Mouse (Mus musculus) embryonic facial prominence, embryonic 13.5 days (tissue): ENCODE measurements around the gene Palm. TPM values are rescaled to one million over a fixed set of nuclear protein-coding genes. Genes with fewer than 3 reads are reported as not detected.

ENCODE experiments used
- ATAC-seq: fragments of 200-750 bp; cut with Nextera tagmentation; 2 replicates; pipeline ENCODE4 v1.8.0; 2017; ENCODE audit warnings: low read depth; ENCODE audit not compliant: insufficient number of reproducible peaks, insufficient read depth, low FRiP score, low TSS enrichment
- H3K27ac ChIP-seq: fragments of 300-500 bp; sonication (generic); 2 replicates; pipeline ENCODE4 v1.5.1; 2015; ENCODE audit warnings: moderate library complexity, mild to moderate bottlenecking, inconsistent platforms
- H3K27me3 ChIP-seq: fragments of 300-500 bp; sonication (generic); 2 replicates; pipeline ENCODE4 v1.6.1; 2015; ENCODE audit warnings: mild to moderate bottlenecking, inconsistent platforms
- H3K36me3 ChIP-seq: fragments of 300-500 bp; sonication (generic); 2 replicates; pipeline ENCODE4 v1.6.1; 2015; ENCODE audit warnings: mild to moderate bottlenecking, inconsistent platforms
- H3K4me1 ChIP-seq: fragments of 300-500 bp; sonication (generic); 2 replicates; pipeline ENCODE4 v1.6.1; 2015; ENCODE audit warnings: inconsistent platforms
- H3K4me2 ChIP-seq: fragments of 300-500 bp; sonication (generic); 2 replicates; pipeline ENCODE4 v1.6.1; 2015; ENCODE audit warnings: moderate library complexity, mild to moderate bottlenecking, inconsistent platforms
- H3K4me3 ChIP-seq: fragments of 300-500 bp; sonication (generic); 2 replicates; pipeline ENCODE4 v1.5.1; 2015; ENCODE audit warnings: mild to moderate bottlenecking, inconsistent platforms
- H3K9ac ChIP-seq: fragments of 300-500 bp; sonication (generic); 2 replicates; pipeline ENCODE4 v1.6.1; 2015; ENCODE audit warnings: mild to moderate bottlenecking, inconsistent platforms
- H3K9me3 ChIP-seq: fragments of 300-500 bp; sonication (generic); 2 replicates; pipeline ENCODE4 v1.6.1; 2016; ENCODE audit warnings: inconsistent platforms
- WGBS: fragments of 180-500 bp; shearing (Covaris S2); methylation state at CpG from one replicate; pipeline ENCODE4 v1.1.7; 2015; ENCODE audit warnings: mixed read lengths; 5-methylcytosine and 5-hydroxymethylcytosine counted together
- polyA plus RNA-seq: library from polyadenylated mRNA; unstranded; fragments of >200 nt; fragmentation: Nextera tagmentation; extraction: Ambion mirVana; gene quantifications from 2 replicates; pipeline ENCODE4 v1.2.1, GENCODE M21; 2015

Palm gene
- polyA plus RNA-seq, 1 experiment from 2014 or later: 112 TPM

- H3K4me3 ChIP-seq: no peak overlapping the region
- WGBS: 62% methylated on average over 7 of the region's 7 CpGs
- no peak for ATAC-seq
Observed at GRCm38 (mm10) chr10:79832026-79832785, 38.8 kb downstream of the Palm start.

GRCm38 (mm10) chr10:79832786-79833181 is 39.4 kb downstream of the Palm start:
- ATAC-seq: no peak
- WGBS: 76% methylated on average over 9 of the region's 9 CpGs
- H3K9me3 ChIP-seq: no peaks in the 10 kb centered on the region
- H3K4me2 ChIP-seq: no peak overlapping the region
- peaks cover 12% of the 10 kb centered on the region for H3K4me1 ChIP-seq
- H3K9ac ChIP-seq: no peak overlapping the region
- H3K36me3 ChIP-seq: no peaks in the 10 kb centered on the region
- H3K27me3 ChIP-seq: no peaks in the 10 kb centered on the region
- no peak overlapping the region for H3K27ac ChIP-seq
- H3K4me3 ChIP-seq: no peak overlapping the region

More at GRCm38 (mm10) chr10:79832026-79832785, 38.8 kb downstream of the Palm start:
- Histone ChIP-seq H3K9ac (0 out of 2 replicates have a peak overlapping the region, but pooled peaks have one; percentile 36), H3K9me3 (no peaks in the 10 kb centered on the region), H3K4me1 (peaks cover 12% of the 10 kb centered on the region), H3K27me3 (no peaks in the 10 kb centered on the region), H3K4me2 (no peak overlapping the region), H3K27ac (no peak overlapping the region), H3K36me3 (no peaks in the 10 kb centered on the region)

GRCm38 (mm10) chr10:79834769-79835398 is 41.5 kb downstream of the Palm start:
- H3K36me3 ChIP-seq: no peaks in the 10 kb centered on the region
- 23% methylated on average over 9 of the region's 9 CpGs for whole genome bisulfite sequencing
- ATAC-seq: no peak

GRCm38 (mm10) chr10:79836918-79837317 is 43.5 kb downstream of the Palm start:
- no peak overlapping the region for H3K4me2 ChIP-seq
- H3K9ac ChIP-seq: no peak overlapping the region
- no peaks in the 10 kb centered on the region for H3K27me3 ChIP-seq
- H3K27ac ChIP-seq: no peak overlapping the region
- no peak overlapping the region for H3K4me3 ChIP-seq
- H3K36me3 ChIP-seq: no peaks in the 10 kb centered on the region
- WGBS: 96% methylated on average over 3 of the region's 3 CpGs
- H3K4me1 ChIP-seq: peaks cover 20% of the 10 kb centered on the region
- H3K9me3 ChIP-seq: no peaks in the 10 kb centered on the region
- ATAC-seq: no peak

More at GRCm38 (mm10) chr10:79834769-79835398, 41.5 kb downstream of the Palm start:
- no peaks in the 10 kb centered on the region for H3K9me3 ChIP-seq
- H3K4me1 ChIP-seq: peaks cover 12% of the 10 kb centered on the region
- no peak overlapping the region for H3K4me2 ChIP-seq
- H3K4me3 ChIP-seq: no peak overlapping the region
- H3K9ac ChIP-seq: no peak overlapping the region
- H3K27ac ChIP-seq: no peak overlapping the region
- no peaks in the 10 kb centered on the region for H3K27me3 ChIP-seq

GRCm38 (mm10) chr10:79838151-79838550 is 44.8 kb downstream of the Palm start:
- Histone ChIP-seq H3K9me3 (no peaks in the 10 kb centered on the region), H3K36me3 (no peaks in the 10 kb centered on the region), H3K27me3 (no peaks in the 10 kb centered on the region), H3K9ac (no peak overlapping the region), H3K4me1 (peaks cover 27% of the 10 kb centered on the region), H3K4me3 (no peak overlapping the region), H3K27ac (no peak overlapping the region), H3K4me2 (no peak overlapping the region)
- ATAC-seq: no peak
- 40% methylated on average over 2 of the region's 2 CpGs for whole genome bisulfite sequencing

GRCm38 (mm10) chr10:79840091-79840490 is 46.7 kb downstream of the Palm start:
- Histone ChIP-seq H3K9ac (no peak overlapping the region), H3K4me1 (peaks cover 38% of the 10 kb centered on the region), H3K9me3 (no peaks in the 10 kb centered on the region), H3K27ac (peak overlapping the region; percentile 95), H3K27me3 (no peaks in the 10 kb centered on the region), H3K4me2 (peak overlapping the region; percentile 68), H3K4me3 (peak overlapping the region; percentile 43), H3K36me3 (no peaks in the 10 kb centered on the region)
- 92% methylated on average over 3 of the region's 3 CpGs for WGBS
- no peak for ATAC-seq

GRCm38 (mm10) chr10:79840644-79841551 is 47.5 kb downstream of the Palm start:
- Histone ChIP-seq H3K27me3 (no peaks in the 10 kb centered on the region), H3K9me3 (no peaks in the 10 kb centered on the region), H3K9ac (peak overlapping the region; percentile 73), H3K27ac (peak overlapping the region; percentile 95), H3K4me3 (peak overlapping the region; percentile 43), H3K4me1 (peaks cover 42% of the 10 kb centered on the region), H3K4me2 (peak overlapping the region; percentile 68), H3K36me3 (no peaks in the 10 kb centered on the region)
- ATAC-seq: peak; percentile 91
- WGBS: under 1% methylated on average over 24 of the region's 24 CpGs

GRCm38 (mm10) chr10:79842322-79842721 is 49.0 kb downstream of the Palm start:
- ATAC-seq: no peak
- 72% methylated on average over 3 of the region's 3 CpGs for WGBS
- Histone ChIP-seq H3K4me1 (peaks cover 42% of the 10 kb centered on the region), H3K9ac (no peak overlapping the region), H3K27me3 (no peaks in the 10 kb centered on the region), H3K27ac (peak overlapping the region; percentile 14; the same call in 1 of the 2 replicates), H3K4me3 (no peak overlapping the region), H3K4me2 (no peak overlapping the region), H3K36me3 (no peaks in the 10 kb centered on the region), H3K9me3 (no peaks in the 10 kb centered on the region)

GRCm38 (mm10) chr10:79843476-79843875 is 50.1 kb downstream of the Palm start:
- H3K9ac ChIP-seq: peak overlapping the region; percentile 27
- peaks cover 42% of the 10 kb centered on the region for H3K4me1 ChIP-seq
- no peak for ATAC-seq
- no peak overlapping the region for H3K4me3 ChIP-seq
- H3K9me3 ChIP-seq: no peaks in the 10 kb centered on the region
- H3K27me3 ChIP-seq: no peaks in the 10 kb centered on the region
- WGBS: 51% methylated on average over 6 of the region's 6 CpGs
- no peak overlapping the region for H3K4me2 ChIP-seq
- peak overlapping the region; percentile 41; the same call in 1 of the 2 replicates for H3K27ac ChIP-seq
- no peaks in the 10 kb centered on the region for H3K36me3 ChIP-seq

GRCm38 (mm10) chr10:79846553-79846952 is 53.2 kb downstream of the Palm start:
- ATAC-seq: no peak
- H3K4me1 ChIP-seq: peaks cover 44% of the 10 kb centered on the region
- WGBS: 55% methylated on average over 5 of the region's 5 CpGs

GRCm38 (mm10) chr10:79849941-79850628 is 56.7 kb downstream of the Palm start:
- 84% methylated on average over 8 of the region's 8 CpGs for WGBS
- Histone ChIP-seq H3K9ac (no peak overlapping the region; the same call in 1 of the 2 replicates), H3K27ac (no peak overlapping the region), H3K4me1 (peaks cover 36% of the 10 kb centered on the region), H3K36me3 (no peaks in the 10 kb centered on the region), H3K27me3 (no peaks in the 10 kb centered on the region), H3K9me3 (no peaks in the 10 kb centered on the region), H3K4me3 (no peak overlapping the region), H3K4me2 (no peak overlapping the region)
- no peak for ATAC-seq

More at GRCm38 (mm10) chr10:79846553-79846952, 53.2 kb downstream of the Palm start:
- Histone ChIP-seq H3K4me2 (no peak overlapping the region), H3K9ac (no peak overlapping the region), H3K9me3 (no peaks in the 10 kb centered on the region), H3K27ac (no peak overlapping the region), H3K27me3 (no peaks in the 10 kb centered on the region), H3K4me3 (no peak overlapping the region), H3K36me3 (no peaks in the 10 kb centered on the region)
